Mouse (Mus musculus): Measurements from ENCODE around the gene Cdc14a. TPM values are rescaled to one million over a fixed set of nuclear protein-coding genes. Genes with fewer than 3 reads are reported as not detected.

Gene Cdc14a
- 1 to 10 TPM; 3.2 to 4.3 TPM for total RNA-seq (2021)

DNA sequence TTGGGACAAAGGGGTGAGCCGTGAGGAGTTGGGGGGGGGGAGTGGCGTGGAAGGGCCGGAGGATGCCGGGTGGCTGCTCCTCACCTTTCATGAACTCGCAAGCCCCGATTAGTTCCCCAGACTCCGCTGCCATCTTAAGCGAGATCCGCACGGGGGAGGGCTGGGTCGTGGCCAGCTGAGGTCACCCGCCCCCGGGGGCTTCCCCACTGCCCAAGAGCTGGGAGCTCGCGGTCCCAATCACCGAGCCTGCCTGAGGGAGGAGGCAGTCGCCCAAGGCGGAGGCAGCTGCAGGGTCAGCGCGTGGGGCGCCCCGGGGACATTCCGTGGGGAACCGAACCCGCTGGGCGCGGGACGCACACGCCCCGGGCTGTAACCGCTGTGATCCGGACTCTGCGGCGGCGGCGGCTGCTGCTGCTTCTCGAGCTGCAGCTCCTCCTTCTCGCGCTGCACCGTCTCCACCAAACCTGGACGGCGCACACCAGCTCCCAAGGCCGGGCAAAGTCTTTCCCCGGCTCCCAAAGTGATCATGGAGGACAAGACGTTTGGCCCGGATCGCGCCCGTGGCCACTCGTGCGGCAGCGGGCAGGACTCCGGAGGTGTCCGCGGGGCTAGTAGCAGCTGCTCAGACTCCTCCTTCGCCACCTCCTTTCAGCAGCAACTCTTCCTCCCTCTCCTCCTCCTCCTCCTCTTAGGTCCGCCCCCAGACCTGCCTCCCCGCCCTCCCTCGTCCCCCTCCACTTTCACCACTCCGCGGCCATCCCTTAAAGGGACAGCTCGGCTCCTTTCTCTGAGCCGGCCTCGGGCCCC lies at the start of gene Cdc14a:
Gene Cdc14a, minus strand, starts transcription at position 680 of the 807 bp plus-strand sequence.
- DNase-seq (ENCODE audit: low spot score in 2 of 2), result peak; percentile 52 to 69
- intact Hi-C loops (cut with DNase I), result loop anchor here (5.0 kb wide), 2 partner anchors 69 to 81 kb away; no protein-coding TSS in a partner anchor

GRCm38 (mm10) chr3:116465709-116466108 lies 41.9 kb upstream of the Cdc14a start:
- DNase-seq (ENCODE audit: low spot score in 2 of 2), result no peak
- intact Hi-C loops (cut with DNase I), result no loop called here

GRCm38 (mm10) chr3:116464318-116464717 lies 40.5 kb upstream of the Cdc14a start:
- intact Hi-C loops (cut with DNase I), result no loop called here
- DNase-seq (ENCODE audit: low spot score in 2 of 2), result no peak

- intact Hi-C loops (cut with DNase I), result no loop called here
- no peak for DNase-seq (ENCODE audit: low spot score in 2 of 2)
These were observed 37.2 kb upstream of the Cdc14a start for GRCm38 (mm10) chr3:116461053-116461452.

DNA sequence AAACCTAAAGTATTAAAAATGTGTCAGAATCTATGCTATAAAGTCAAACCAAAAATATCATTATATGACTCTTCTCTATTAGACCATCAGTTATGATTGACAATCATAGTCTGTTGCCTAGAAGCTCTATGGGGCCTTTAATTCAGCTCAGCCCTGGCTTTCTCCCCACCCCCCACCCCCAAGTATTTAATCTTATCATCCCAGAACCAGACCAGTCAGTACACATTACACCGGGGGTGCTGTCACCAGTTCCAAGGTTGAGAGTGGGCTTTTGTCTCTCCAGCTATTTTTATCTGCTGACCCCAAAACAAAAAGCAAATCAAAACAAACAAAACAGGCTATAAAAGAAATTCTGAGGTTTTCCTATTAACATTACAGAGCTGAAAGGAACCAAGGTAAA lies 30.7 kb upstream of the Cdc14a start:
- DNase-seq (ENCODE audit: low spot score in 2 of 2), result no peak
- intact Hi-C loops (cut with DNase I), result no loop called here

- no peak for DNase-seq (ENCODE audit: low spot score in 2 of 2)
- intact Hi-C loops (cut with DNase I), result no loop called here
These were observed 26.9 kb upstream of the Cdc14a start for GRCm38 (mm10) chr3:116450741-116451140.

- intact Hi-C loops (cut with DNase I), result no loop called here
- no peak for DNase-seq (ENCODE audit: low spot score in 2 of 2)
These were observed 20.5 kb upstream of the Cdc14a start for GRCm38 (mm10) chr3:116444327-116444726.

DNA sequence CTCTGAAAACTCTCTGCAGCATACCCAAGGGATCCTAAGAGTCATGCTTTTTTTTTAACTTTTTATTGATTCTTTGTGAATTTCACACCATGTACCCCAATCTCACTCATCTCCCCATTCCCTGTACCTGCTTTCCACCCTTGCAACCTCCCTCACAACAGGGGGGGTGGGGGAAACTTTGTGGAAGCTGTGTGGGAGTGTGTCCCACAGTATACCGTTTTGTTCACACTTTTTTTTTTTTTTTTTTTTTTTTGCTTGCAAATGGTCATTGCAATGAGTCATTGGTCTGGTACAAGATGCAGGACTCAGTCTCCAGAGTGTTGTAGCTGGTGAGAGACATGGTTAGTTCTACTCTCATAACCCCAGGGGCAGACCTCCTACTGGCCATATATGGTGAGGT lies 19.0 kb upstream of the Cdc14a start:
- no peak for DNase-seq (ENCODE audit: low spot score in 2 of 2)
- intact Hi-C loops (cut with DNase I), result no loop called here

GRCm38 (mm10) chr3:116441518-116442205 lies 17.8 kb upstream of the Cdc14a start:
- intact Hi-C loops (cut with DNase I), result no loop called here
- no peak for DNase-seq (ENCODE audit: low spot score in 2 of 2)

DNA sequence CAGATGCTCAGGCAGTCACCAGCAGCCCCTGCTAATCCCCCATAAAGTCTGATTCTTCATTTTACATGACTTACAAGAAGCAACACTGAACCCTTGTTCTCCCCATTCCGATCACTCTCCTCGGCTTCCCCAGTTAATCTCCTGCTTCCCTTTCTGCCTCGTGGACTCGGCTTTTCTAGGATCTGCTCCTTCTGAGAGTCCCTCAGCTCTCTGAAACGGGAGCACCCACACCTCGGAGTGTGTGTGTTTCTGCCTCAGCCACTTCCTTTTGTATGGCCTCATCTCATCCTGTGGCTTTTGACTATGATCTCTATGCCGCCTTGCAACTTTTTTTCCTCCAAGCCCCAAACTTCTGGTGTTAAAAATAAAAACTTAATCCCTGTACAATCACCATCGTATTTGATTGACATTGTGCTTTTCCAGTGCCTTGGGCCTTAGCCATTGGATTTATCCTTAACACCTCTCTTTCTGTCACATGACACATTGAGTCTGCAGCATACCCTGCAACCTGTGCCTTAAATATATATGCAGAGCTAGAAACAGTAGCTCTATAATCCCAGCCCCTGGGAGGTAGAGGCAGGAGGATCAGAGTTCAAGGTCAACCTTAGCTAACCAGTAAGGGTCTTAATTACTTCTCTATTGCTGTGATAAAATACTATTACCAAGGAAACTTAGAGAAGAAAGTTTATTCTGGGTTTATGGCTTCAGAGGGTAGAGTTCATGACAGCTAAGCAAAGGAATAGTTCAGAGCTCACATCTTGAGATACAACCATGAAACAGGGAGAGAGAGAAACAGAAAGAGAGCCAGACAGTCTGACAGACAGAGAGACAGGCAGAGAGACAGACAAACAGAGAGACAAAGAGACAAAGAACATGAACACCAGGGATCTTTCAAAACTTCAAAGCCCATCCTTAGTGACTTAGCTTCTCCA lies 16.5 kb upstream of the Cdc14a start:
- intact Hi-C loops (cut with DNase I), result no loop called here
- DNase-seq (ENCODE audit: low spot score in 2 of 2), result no peak

DNA sequence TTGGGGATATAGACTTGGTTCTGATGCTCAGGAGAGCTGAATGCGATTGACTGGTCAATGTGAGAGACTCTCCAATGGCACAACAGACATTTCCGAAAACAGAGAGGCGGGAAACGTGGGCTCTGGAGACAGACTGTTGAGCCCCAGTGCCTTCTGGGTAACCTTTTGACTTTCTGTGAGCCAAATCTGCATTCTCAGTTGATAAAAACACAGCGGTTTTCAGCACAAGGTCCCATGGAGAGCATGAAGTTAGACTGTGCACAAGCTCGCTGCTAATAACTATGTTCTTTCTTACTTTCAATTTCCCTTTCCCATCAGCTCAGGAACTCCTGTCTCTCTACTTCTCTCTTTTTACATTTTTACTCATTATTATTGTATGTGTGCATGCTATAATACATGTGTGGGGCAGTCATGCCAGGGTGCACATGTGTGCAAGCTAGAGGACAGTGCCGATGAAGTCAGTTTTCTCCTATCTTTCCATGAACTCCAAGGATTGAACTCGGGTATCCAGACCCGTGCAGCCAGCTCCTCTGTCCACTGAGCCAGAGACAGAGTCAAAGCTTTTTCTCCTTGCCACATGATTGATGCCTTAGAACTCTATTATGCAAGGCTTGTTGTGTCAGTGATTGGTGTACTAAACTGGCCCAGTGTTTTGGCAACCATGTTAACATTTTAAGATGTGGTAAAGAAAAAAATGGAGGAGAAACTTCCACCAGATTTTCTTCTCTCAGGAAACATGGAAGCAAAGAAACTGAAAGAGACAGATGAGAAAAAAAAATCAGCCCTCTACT lies 13.2 kb upstream of the Cdc14a start:
- intact Hi-C loops (cut with DNase I), result no loop called here

GRCm38 (mm10) chr3:116436113-116436512 lies 12.3 kb upstream of the Cdc14a start:
- intact Hi-C loops (cut with DNase I), result no loop called here

More for the DNA sequence above, 13.2 kb upstream of the Cdc14a start:
- no peak for DNase-seq (ENCODE audit: low spot score in 2 of 2)

GRCm38 (mm10) chr3:116434757-116435156 lies 10.9 kb upstream of the Cdc14a start:
- no peak for DNase-seq (ENCODE audit: low spot score in 2 of 2)
- intact Hi-C loops (cut with DNase I), result no loop called here

More at GRCm38 (mm10) chr3:116436113-116436512, 12.3 kb upstream of the Cdc14a start:
- DNase-seq (ENCODE audit: low spot score in 2 of 2), result no peak

DNA sequence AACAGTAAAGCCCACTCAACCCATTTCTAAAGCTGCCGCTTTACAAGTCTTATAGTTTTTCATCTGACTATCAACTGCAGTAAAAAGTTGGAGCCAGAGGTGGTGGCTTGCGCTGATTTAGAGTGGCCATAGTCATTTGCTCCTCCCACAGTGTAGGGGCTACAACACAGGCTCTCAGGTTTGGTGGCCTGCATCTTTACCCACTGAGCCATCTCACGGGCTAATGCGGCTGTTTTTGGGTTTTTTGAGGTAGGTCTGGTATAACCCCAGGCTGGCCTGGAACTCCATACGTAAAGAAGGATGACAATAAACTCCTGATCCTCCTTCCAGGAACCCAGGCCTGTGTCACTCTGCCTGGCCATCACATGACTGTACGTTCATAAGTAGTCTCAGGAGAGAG lies 2.1 kb upstream of the Cdc14a start:
- DNase-seq (ENCODE audit: low spot score in 2 of 2), result no peak
- intact Hi-C loops (cut with DNase I), result no loop called here

DNA sequence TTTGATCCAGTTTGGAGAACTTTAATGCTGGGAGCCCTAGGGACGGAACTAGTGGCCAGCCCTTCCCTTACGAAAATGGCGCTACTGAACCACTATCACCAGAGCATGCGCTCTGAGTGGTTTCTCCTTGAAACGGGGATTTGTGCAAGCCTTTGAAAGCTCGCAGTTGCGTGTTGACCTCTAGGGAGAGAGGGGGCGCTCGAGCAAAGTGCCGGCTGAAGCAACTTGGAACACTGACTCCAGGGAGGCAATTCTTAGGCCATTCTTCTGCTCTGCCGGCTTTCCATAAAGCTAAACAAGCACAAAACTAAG lies 1.1 kb upstream of the Cdc14a start:
- intact Hi-C loops (cut with DNase I), result loop anchor here (5.0 kb wide), 2 partner anchors 67 to 83 kb away; no protein-coding TSS in a partner anchor
- peak; percentile 70 to 84 for DNase-seq (ENCODE audit: low spot score in 2 of 2)

DNA sequence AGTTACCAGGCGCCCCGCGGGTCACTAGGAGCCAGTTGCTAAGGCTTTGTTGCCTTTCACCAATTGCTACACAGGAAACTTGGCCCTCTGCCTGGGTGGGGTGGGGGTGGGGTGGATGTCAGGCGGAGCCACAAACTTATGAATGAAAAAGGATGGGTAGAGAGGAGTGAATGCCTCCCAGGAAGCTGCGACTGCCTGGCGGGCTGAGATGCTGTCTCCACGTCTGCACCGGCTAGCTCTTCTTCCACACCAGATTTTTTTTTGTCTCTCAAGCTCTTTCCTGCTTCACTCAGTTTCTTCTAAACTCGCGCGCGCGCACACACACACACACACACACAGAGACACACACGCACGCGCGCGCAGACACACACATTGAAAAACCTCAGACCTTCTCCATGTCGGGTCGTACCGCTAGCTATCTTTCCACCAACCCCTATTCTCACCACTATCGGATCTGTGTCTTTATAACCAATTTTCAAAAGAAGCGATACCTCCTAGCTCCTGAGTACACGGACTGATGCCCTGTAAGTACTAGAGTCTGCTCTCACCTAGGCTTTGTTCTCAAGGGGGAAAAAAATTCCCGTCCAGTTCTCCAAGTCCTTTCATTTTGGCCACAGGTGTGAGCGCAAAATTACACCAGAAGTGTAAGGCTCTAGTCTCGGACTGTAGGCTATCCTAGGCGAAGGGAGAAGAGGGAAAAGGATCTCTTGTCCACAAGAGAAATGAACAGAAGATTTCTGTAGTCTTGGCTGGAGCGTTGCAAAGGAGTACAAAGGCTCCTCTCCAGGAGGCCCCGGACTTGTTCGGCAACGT lies 534 bp upstream of the Cdc14a start:
- peak in 1 of 2 experiments; percentile 13 for DNase-seq (ENCODE audit: low spot score in 2 of 2)
- intact Hi-C loops (cut with DNase I), result loop anchor here (5.0 kb wide), 2 partner anchors 68 to 82 kb away; no protein-coding TSS in a partner anchor

DNA sequence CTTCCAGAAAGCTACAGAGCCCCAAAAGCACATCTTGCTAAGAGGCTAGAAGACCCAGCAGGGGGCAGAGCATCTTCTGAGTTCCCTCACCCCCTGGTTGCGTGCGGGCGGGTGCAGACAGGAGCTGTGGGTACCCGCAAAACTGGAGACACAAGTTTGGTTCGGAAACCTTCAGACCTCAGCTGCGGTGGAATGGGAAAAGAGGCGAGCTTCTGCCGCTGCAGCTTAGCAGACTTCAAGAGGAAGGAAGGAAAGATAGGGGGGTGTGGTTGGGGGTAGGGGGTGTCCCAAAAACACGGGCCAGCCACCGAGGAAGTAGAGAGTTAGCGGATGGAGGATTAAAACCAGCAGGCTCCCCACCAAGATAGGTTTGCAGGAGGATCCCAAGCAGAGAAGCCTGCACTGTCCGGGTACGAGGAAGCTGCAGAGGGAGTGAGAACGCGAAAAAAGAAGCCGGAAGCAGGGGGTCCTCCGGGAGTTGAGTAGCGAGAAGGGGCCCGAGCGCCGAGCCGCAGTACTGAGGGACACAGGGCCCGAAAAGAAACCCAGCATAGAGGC lies 958 bp downstream of the Cdc14a start:
- intact Hi-C loops (cut with DNase I), result loop anchor here (5.0 kb wide), 2 partner anchors 69 to 81 kb away; no protein-coding TSS in a partner anchor
- DNase-seq (ENCODE audit: low spot score in 2 of 2), result peak; percentile 31 to 35

DNA sequence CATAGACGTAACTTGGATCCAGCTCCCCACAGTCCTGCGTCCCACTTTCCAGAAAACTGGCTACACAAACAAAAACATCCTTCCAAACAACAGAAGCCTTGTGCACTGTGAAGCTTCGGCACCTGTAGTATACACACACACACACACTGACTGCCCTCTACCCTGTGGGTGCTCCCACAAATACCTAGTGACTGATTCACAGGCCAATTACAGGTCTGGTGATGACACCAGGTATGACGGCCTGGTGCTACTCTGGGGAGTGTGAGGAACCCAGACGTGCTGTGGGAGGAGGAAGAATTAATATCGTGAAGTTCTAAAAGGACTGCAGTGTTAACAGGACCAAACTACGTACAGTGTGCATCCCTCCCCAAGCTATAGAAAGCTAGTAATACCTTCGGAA lies 1.8 kb downstream of the Cdc14a start:
- no peak for DNase-seq (ENCODE audit: low spot score in 2 of 2)
- intact Hi-C loops (cut with DNase I), result loop anchor here (5.0 kb wide), 2 partner anchors 70 to 80 kb away; no protein-coding TSS in a partner anchor
